Mouse (Mus musculus): ENCODE measurements around the gene Plcd1.

GRCm38 (mm10) chr9:119102783-119103113 lies 9.4 kb upstream of the Plcd1 start:
- no peak for TF ChIP-seq CTCF (IDR thresholded peaks at IDR 0.05; ENCODE audit: extremely low read depth, insufficient read length, insufficient replicate concordance, low read depth, low read length)
- no peak for TF ChIP-seq POLR2A (IDR thresholded peaks at IDR 0.05; ENCODE audit: low read depth, low read length)

Data from small intestine, adult 2 months (tissue).